Mouse (Mus musculus): ENCODE results near the gene Ucma. TPM values are rescaled to one million over a fixed set of nuclear protein-coding genes. Genes with fewer than 3 reads are reported as not detected.
"Not testable (repeated sequence)": the region's sequence is repeated elsewhere in the genome, so short reads cannot be mapped to it uniquely, and the experiment has no call there.

Gene Ucma
- 1 to 10 TPM; 2.4 to 3.6 TPM for total RNA-seq (2021)

DNA sequence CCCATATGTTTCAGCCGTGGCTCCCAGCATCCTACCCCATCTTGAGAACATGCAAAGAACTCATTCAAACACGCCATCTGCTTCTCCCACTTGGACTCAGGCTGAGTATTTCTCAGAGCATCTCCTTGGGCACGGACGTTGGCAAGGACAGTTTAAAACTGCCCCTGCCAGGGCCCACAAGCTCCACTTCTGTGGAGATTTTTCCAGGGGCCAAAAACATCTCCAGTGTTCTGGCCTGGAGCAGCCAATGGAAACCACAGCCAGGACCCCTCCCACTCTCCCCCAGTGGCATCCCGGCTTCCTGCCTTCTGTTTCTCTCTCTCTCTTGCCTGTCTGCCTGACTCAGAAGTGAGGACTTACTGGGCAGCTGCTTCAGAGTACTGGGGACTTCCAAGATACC, at the start of gene Ucma:
TSS of gene Ucma (plus strand) at position 316 of the 400 bp plus-strand sequence.
- DNase-seq (ENCODE audit: extremely low spot score in 1 of 2, low spot score in 1 of 2): no peak

DNA sequence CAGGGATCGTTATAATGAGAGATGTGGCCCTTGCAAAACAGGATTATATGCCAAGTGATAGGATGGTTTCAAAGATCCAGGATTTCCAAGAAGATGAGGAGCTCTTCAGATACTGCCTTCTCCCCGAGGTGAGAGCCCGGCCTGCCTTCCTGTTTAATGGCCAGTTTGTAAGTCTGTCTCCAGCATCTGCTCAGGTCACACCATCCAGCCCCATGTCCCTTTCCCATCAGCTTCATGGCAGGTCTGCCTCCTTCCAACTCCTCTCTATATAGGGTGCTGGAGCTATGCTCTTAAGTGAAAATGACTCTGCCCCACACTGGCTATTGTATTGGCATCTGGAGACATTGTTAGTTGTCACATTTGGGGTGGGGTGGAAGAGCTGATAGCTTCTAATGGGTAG, 48.5 kb upstream of the Ucma start:
- DNase-seq (ENCODE audit: extremely low spot score in 1 of 2, low spot score in 1 of 2): no peak

DNA sequence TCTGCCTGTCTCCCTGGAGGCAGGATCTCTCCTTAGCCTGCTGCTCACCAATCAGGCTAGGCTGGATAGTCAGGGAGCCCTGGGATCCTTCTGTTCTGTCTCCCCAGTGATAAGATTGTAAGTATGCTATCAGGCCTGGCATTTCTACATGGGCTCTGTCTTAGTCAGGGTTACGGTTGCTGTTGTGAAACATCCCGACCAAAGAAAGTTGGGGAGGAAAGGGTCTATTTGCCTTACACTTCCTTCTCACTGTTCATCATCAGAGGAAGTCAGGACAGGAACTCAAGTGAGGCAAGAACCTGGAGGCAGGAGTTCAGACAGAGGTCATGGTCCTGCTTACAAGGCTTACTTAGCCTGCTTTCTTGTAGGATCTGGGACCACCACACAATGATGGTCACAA, 46.7 kb upstream of the Ucma start:
- DNase-seq (ENCODE audit: extremely low spot score in 1 of 2, low spot score in 1 of 2): no peak

DNA sequence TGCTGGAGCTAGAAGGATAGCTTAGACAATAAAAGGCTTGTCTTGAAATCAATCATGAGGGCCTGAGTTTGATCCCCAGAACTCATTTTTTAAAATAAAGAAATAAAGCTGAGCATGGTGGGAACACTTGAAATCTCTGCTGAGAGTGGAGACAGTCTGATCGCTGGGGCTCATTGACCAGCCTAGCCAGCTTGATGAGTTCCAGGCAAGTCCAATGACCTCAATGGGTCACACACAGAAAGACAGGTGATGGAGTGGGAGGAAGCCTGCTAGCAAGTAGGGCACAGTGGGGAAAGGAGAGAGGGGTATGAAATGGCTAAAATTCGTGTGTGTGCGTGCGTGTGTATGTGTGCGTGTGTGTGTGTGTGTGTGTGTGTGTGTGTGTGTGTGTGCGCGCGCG, 41.4 kb upstream of the Ucma start:
- DNase-seq (ENCODE audit: extremely low spot score in 1 of 2, low spot score in 1 of 2): no peak

DNA sequence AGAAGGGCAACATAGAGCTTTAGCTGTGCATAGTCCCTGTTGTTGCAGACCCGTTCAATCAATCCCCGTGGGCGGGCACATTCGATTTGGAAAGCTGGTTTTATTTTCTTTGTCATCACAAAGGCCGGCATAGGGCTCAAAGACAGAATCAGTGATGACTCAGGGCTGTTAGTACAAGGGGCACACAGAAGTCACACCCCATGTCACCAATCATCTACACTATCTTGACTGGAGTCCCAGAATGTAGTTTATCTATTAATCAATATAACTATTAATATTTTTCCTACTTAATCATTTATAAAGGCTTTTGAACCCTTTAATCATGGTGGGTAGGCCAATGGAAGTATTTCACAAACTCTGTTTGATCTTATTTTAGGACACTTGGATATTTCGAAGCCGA, 38.0 kb upstream of the Ucma start:
- no peak for DNase-seq (ENCODE audit: extremely low spot score in 1 of 2, low spot score in 1 of 2)

DNA sequence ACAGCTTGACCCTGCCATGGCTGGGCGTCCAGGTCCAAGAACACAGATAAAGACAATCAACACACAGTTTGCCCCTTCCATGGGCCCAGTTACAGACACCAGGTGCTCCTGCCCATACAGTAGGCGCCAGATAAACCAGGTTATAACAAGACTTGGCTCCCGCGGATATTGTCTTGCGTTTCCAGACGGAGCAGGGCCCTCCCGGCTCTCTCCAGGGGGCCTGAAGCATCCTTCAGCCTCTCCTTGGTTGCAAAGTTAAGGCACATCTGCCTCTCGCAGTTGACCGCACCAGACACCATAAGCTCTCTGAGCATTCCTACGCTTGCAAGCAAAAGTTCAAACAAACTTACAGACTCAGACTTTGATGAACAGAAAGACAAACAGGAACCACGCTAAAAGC, 35.1 kb upstream of the Ucma start:
- no peak for DNase-seq (ENCODE audit: extremely low spot score in 1 of 2, low spot score in 1 of 2)

DNA sequence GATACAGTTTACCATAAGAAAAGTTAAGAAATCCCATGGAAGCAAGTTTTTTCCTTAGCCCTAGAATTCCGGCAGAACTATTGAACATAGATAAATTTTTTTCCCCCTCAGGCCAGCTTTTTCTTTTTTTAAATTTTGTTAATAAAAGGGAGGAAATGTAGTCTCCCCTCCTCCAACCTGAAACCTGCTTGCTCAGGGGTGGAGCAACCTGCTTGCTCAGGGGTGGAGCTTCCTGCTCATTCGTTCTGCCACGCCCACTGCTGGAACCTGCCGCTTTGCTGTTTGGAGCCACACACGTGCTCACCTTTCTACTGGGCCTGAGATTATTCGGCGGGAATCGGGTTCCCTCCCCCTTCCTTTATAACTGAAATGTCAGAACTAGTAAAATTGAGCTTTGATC, 26.2 kb upstream of the Ucma start:
- not testable (repeated sequence) for DNase-seq (ENCODE audit: extremely low spot score in 1 of 2, low spot score in 1 of 2)

DNA sequence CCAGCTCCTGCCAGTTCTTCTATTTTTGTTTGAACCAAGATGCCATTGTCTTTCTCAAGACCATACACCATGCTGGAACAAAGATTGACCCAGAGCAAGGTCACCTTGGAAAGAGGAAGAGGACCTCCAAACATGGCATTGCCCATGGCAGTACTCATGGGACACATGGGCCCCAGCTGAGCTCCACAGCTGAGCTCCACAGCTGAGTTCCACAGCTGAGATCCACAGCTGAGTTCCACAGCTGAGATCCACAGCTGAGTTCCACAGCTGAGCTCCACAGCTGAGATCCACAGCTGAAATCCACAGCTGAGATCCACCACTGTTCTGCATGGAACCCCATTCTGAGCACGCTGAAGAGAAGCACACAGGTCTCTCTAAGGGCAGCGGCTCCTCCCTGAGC, 24.9 kb upstream of the Ucma start:
- no peak for DNase-seq (ENCODE audit: extremely low spot score in 1 of 2, low spot score in 1 of 2)

DNA sequence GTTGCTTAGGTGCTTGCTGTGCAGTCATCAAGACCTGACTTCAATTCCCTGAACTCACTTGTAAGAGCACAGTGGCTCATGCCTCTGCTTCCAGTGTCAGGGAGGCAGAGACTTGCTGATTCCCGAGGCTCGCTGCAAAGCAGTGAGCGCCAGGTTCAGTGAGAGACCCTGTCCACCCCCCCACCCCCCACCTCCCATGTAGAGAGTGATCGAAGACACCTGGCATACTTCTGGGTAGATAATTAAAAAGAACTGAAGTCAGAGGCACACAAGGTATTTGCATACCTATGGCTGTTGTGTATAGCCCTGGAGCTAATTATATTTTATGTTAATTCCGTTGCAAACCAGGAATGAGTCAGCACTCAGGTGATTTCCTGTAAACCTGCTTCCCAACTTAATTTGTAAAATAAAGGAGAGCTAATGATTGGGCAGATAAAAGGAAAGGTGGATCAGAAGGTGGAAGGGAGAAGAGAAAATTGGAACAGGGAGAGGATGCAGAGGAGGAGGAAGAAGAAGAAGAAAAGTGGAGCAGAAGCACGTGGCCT, 21.6 kb upstream of the Ucma start:
- no peak for DNase-seq (ENCODE audit: extremely low spot score in 1 of 2, low spot score in 1 of 2)

DNA sequence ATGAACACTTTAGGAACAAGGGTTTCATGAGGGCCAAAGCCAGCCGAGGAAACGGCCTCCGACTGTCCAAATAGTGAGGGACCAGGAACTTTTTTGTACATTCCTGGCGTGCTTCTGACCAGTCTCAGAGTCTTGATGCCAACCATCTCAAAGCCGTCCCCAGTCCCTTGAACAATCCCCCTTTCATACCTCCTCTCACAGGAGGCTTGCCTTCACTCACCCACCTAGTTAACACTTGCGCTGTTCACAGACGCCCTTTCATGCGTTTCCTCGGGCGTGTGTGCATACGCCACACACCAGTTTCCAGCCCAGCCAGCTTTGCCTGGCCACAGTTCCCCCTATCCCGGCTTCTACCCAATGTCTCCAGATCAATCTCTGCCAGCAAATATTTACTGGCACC, 17.9 kb upstream of the Ucma start:
- no peak for DNase-seq (ENCODE audit: extremely low spot score in 1 of 2, low spot score in 1 of 2)

GRCm38 (mm10) chr2:4967806-4968205, 8.1 kb upstream of the Ucma start:
- no peak for DNase-seq (ENCODE audit: extremely low spot score in 1 of 2, low spot score in 1 of 2)

DNA sequence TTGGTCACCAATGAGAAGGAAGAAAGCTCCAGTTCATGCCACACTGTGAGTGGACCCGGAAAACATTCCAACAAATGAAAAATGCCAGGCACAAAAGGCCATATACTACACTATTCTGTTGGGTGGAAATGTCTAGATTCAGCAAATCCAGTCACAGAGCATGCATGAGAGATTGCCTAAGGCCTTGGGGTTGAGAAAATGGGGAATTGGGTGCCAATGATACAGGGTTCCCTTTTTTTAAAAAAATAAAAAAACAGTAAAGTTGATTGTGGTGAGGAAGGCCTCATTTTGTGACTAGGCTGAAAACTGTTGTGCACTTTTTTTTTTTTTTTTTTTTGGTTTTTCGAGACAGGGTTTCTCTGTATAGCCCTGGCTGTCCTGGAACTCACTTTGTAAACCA, 6.8 kb upstream of the Ucma start:
- DNase-seq (ENCODE audit: extremely low spot score in 1 of 2, low spot score in 1 of 2): no peak

DNA sequence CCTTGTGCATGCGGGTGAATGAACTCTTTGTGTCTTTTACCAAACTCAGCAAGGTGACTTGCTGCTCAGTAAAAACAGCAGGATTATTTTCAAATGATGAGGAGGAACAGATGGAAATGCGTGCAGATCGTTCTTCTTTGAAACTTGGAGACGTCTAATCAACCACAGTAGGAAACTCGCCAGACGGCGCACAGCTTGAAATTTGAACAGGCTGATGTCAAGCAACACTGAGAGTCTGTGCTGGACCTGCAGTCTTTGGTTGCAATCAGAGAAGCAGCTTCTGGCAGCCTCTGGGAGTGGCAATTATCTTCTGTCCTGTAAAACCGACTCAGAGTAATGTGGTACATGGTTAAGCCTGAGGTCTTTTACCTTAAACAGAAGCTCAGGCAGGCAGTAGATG, 2.2 kb downstream of the Ucma start:
- DNase-seq (ENCODE audit: extremely low spot score in 1 of 2, low spot score in 1 of 2): peak in 1 of 2 experiments; percentile 24

GRCm38 (mm10) chr2:4983987-4984386, 8.1 kb downstream of the Ucma start:
- DNase-seq (ENCODE audit: extremely low spot score in 1 of 2, low spot score in 1 of 2): no peak

DNA sequence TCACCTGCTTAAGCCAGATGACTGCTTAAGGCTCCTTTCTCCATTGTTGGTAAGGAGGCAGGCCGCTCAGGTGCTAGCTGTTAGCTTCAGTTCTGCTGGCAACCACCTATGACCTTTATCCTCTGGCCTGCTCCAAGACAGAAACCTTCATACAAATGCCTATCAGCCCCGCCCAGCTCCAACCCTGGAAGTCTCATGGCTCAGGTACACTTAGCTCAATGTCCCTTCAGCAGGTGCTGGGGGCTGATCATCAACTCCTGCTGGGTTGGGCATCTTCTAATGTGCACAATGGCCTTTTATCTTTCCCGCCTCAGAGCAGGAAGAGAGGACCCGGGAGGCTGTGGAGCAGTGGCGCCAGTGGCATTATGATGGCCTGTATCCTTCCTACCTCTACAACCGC, 9.1 kb downstream of the Ucma start:
- DNase-seq (ENCODE audit: extremely low spot score in 1 of 2, low spot score in 1 of 2): no peak

GRCm38 (mm10) chr2:4986798-4987197, 10.9 kb downstream of the Ucma start:
- no peak for DNase-seq (ENCODE audit: extremely low spot score in 1 of 2, low spot score in 1 of 2)

- DNase-seq (ENCODE audit: extremely low spot score in 1 of 2, low spot score in 1 of 2): no peak
Observed at GRCm38 (mm10) chr2:4987388-4988180, 11.7 kb downstream of the Ucma start.

DNA sequence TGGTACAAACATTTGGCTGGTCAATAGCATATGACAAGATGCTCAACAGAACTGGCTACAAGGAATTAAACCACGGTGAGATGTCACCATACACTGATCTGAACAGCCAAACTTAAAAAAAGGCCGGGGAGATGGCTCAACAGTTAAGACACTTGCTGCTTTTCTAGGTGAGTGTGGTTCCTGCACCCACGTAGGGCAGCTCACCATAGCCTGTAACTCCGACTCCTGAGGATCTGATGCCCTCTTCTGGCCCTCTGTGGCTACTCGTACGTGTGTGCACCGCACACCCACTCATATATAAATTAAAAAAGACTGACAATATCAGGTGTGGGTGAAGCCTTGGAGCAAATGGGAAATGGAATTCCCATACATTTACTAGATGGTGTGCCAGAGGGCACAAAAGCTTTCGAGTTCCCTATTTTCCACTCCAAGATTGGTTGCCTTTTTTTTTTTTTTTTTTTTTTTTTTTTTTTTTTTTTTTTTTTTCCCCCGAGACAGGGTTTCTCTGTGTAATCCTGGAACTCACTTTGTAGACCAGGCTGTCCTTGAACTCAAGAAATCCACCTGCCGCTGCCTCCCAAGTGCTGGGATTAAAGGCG, 13.0 kb downstream of the Ucma start:
- no peak for DNase-seq (ENCODE audit: extremely low spot score in 1 of 2, low spot score in 1 of 2)

- peak; percentile 23 to 26 for DNase-seq (ENCODE audit: extremely low spot score in 1 of 2, low spot score in 1 of 2)
Observed at GRCm38 (mm10) chr2:4993584-4993983, 17.7 kb downstream of the Ucma start.

DNA sequence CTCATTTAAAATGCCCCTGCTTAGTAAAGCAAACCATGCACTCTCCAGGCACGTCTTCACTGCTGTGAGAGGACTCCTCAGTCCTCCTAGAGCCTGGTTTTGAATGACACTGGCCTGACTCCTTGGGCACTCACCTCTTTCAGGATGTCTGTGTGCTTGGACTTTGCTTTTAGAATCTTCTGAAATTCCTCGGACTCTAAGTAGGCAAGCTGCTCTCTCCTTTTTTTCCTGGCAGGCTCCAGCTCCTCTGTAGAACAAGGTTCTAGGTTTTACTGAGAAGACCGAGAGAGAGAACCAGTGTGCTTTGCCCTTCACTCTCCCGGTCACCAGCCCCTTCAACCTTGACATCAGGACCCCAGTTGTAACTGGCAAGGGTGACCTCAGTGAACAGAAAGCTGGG, 18.5 kb downstream of the Ucma start:
- DNase-seq (ENCODE audit: extremely low spot score in 1 of 2, low spot score in 1 of 2): no peak

- no peak for DNase-seq (ENCODE audit: extremely low spot score in 1 of 2, low spot score in 1 of 2)
Observed at GRCm38 (mm10) chr2:4995646-4996045, 19.7 kb downstream of the Ucma start.

GRCm38 (mm10) chr2:4996421-4996824, 20.5 kb downstream of the Ucma start:
- no peak for DNase-seq (ENCODE audit: extremely low spot score in 1 of 2, low spot score in 1 of 2)

Measured in layer of hippocampus, postnatal 25 days (tissue).